Mouse (Mus musculus): ENCODE data around the gene Slc50a1. TPM values are rescaled to one million over a fixed set of nuclear protein-coding genes. Genes with fewer than 3 reads are reported as not detected.

Slc50a1 gene
- polyA plus RNA-seq (2014; fragmentation: Illumina TruSeq; extraction: RNeasy Lipid Tissue Mini Kit (QIAGEN cat#74804); ENCODE audit: low read depth, low replicate concordance), result 1.1 TPM

GRCm38 (mm10) chr3:89270051-89270755 lies at the start of gene Slc50a1:
Slc50a1 (minus strand) TSS chr3:89270570.

GRCm38 (mm10) chr3:89280606-89281511 lies 10.5 kb upstream of the Slc50a1 start, which contains the start of gene Efna1:
Efna1 (minus strand) TSS chr3:89281142.

DNA sequence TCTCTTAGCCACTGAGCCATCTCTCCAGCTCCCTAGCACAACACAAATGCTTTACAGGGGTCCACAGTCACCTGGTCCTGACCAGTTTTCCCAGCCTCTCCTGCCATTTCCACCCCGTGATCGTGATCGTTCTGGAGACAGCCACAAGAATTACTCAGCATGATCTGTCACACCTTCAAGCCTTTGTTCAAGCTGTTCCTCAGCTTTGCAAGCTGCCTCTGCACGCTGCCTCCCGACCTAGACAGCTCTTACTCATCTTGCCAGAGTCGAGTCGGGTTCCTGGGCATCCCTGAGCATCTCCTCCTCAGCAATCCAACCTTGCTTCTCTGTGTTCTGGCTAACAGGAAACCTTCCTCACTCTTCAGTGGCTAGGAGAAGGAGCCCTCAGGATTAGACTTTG lies 11.3 kb downstream of the Slc50a1 start, which contains the start of gene Dpm3:
Gene Dpm3 (plus strand): TSS at position 283 of the 400 bp plus-strand sequence.

GRCm38 (mm10) chr3:89246261-89247100 lies 23.9 kb downstream of the Slc50a1 start, which contains the start of gene Trim46:
Trim46 (minus strand) TSS chr3:89246309.

GRCm38 (mm10) chr3:89245688-89246171 lies 24.6 kb downstream of the Slc50a1 start, which contains the start of gene Krtcap2:
Krtcap2 (plus strand) TSS chr3:89245966.

DNA sequence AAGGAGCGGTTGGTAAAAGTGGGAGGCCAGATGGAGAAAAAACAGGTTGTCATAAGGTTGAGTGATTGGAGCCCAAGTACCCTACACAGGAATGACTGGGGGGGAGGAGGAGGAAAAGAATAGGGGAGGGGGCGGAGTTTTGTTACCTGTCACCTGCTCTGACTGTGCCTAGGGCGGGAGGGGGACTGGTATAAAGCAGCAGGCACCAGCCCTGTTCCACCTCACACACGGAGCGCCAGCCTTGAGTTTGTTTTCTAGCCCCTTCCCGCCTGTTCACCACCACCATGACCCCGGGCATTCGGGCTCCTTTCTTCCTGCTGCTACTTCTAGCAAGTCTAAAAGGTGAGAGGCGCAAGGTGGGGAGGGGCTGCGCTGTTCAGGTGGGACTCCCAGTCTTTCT lies 41.5 kb downstream of the Slc50a1 start, which contains the start of gene Muc1:
Gene Muc1 (plus strand): TSS at position 222 of the 400 bp plus-strand sequence.

DNA sequence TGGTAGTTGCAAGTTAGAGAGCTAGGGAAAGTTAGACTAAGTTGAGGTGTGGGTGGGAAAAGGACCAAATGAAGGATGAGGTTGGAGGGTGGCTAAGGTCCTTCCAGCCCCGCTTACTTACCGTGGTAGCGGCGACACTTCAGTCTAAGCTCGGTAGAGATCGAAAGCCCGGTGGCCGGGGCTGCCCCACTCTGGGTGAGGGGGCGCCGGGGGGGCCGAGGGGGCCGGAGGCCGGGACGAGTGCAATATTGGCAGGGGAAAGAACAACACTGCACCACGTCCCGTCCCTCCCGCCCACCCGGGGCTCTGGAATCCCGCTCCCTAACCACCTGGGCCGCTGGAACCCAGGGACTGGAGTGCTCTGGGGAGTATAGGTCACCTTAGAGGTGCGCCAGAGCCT lies 43.5 kb downstream of the Slc50a1 start, which contains the start of gene Mtx1:
Gene Mtx1 (minus strand): TSS at position 189 of the 400 bp plus-strand sequence.

Other genes starting within 250 kb of the Slc50a1 start
- 0.76 TPM for gene Rusc1, start 177.3 kb downstream of the Slc50a1 start, polyA plus RNA-seq (2014; fragmentation: Illumina TruSeq; extraction: RNeasy Lipid Tissue Mini Kit (QIAGEN cat#74804); ENCODE audit: low read depth, low replicate concordance)
- gene Gm43738, start 169.5 kb downstream of the Slc50a1 start, polyA plus RNA-seq (2014; fragmentation: Illumina TruSeq; extraction: RNeasy Lipid Tissue Mini Kit (QIAGEN cat#74804); ENCODE audit: low read depth, low replicate concordance), result not detected
- gene Fdps, start 168.6 kb downstream of the Slc50a1 start, polyA plus RNA-seq (2014; fragmentation: Illumina TruSeq; extraction: RNeasy Lipid Tissue Mini Kit (QIAGEN cat#74804); ENCODE audit: low read depth, low replicate concordance), result 22.2 TPM
- not detected for gene Pklr, start 134.4 kb downstream of the Slc50a1 start, polyA plus RNA-seq (2014; fragmentation: Illumina TruSeq; extraction: RNeasy Lipid Tissue Mini Kit (QIAGEN cat#74804); ENCODE audit: low read depth, low replicate concordance)
- gene Hcn3, start 110.4 kb downstream of the Slc50a1 start, polyA plus RNA-seq (2014; fragmentation: Illumina TruSeq; extraction: RNeasy Lipid Tissue Mini Kit (QIAGEN cat#74804); ENCODE audit: low read depth, low replicate concordance), result 0.08 TPM
- gene Clk2, start 105.8 kb downstream of the Slc50a1 start, polyA plus RNA-seq (2014; fragmentation: Illumina TruSeq; extraction: RNeasy Lipid Tissue Mini Kit (QIAGEN cat#74804); ENCODE audit: low read depth, low replicate concordance), result 13.5 TPM
- gene Scamp3, start 93.1 kb downstream of the Slc50a1 start, polyA plus RNA-seq (2014; fragmentation: Illumina TruSeq; extraction: RNeasy Lipid Tissue Mini Kit (QIAGEN cat#74804); ENCODE audit: low read depth, low replicate concordance), result 8.3 TPM
- not detected for gene Fam189b, start 87.4 kb downstream of the Slc50a1 start, polyA plus RNA-seq (2014; fragmentation: Illumina TruSeq; extraction: RNeasy Lipid Tissue Mini Kit (QIAGEN cat#74804); ENCODE audit: low read depth, low replicate concordance)
- 4.8 TPM for gene Gba, start 67.6 kb downstream of the Slc50a1 start, polyA plus RNA-seq (2014; fragmentation: Illumina TruSeq; extraction: RNeasy Lipid Tissue Mini Kit (QIAGEN cat#74804); ENCODE audit: low read depth, low replicate concordance)
- gene Thbs3, start 55.4 kb downstream of the Slc50a1 start, polyA plus RNA-seq (2014; fragmentation: Illumina TruSeq; extraction: RNeasy Lipid Tissue Mini Kit (QIAGEN cat#74804); ENCODE audit: low read depth, low replicate concordance), result 3.4 TPM
- 187 TPM for gene Mtx1, start 43.5 kb downstream of the Slc50a1 start, polyA plus RNA-seq (2014; fragmentation: Illumina TruSeq; extraction: RNeasy Lipid Tissue Mini Kit (QIAGEN cat#74804); ENCODE audit: low read depth, low replicate concordance)
- 11.6 TPM for gene Muc1, start 41.5 kb downstream of the Slc50a1 start, polyA plus RNA-seq (2014; fragmentation: Illumina TruSeq; extraction: RNeasy Lipid Tissue Mini Kit (QIAGEN cat#74804); ENCODE audit: low read depth, low replicate concordance)
- gene Krtcap2, start 24.6 kb downstream of the Slc50a1 start, polyA plus RNA-seq (2014; fragmentation: Illumina TruSeq; extraction: RNeasy Lipid Tissue Mini Kit (QIAGEN cat#74804); ENCODE audit: low read depth, low replicate concordance), result 13.6 TPM
- gene Trim46, start 24.3 kb downstream of the Slc50a1 start, polyA plus RNA-seq (2014; fragmentation: Illumina TruSeq; extraction: RNeasy Lipid Tissue Mini Kit (QIAGEN cat#74804); ENCODE audit: low read depth, low replicate concordance), result 0.98 TPM
- not detected for gene Dpm3, start 11.2 kb downstream of the Slc50a1 start, polyA plus RNA-seq (2014; fragmentation: Illumina TruSeq; extraction: RNeasy Lipid Tissue Mini Kit (QIAGEN cat#74804); ENCODE audit: low read depth, low replicate concordance)
- not detected for gene Efna1, start 10.6 kb upstream of the Slc50a1 start, polyA plus RNA-seq (2014; fragmentation: Illumina TruSeq; extraction: RNeasy Lipid Tissue Mini Kit (QIAGEN cat#74804); ENCODE audit: low read depth, low replicate concordance)
- gene Efna3, start 52.4 kb upstream of the Slc50a1 start, polyA plus RNA-seq (2014; fragmentation: Illumina TruSeq; extraction: RNeasy Lipid Tissue Mini Kit (QIAGEN cat#74804); ENCODE audit: low read depth, low replicate concordance), result 0.11 TPM
- not detected for gene Efna4, start 67.5 kb upstream of the Slc50a1 start, polyA plus RNA-seq (2014; fragmentation: Illumina TruSeq; extraction: RNeasy Lipid Tissue Mini Kit (QIAGEN cat#74804); ENCODE audit: low read depth, low replicate concordance)
- 3.3 TPM for gene Adam15, start 79.4 kb upstream of the Slc50a1 start, polyA plus RNA-seq (2014; fragmentation: Illumina TruSeq; extraction: RNeasy Lipid Tissue Mini Kit (QIAGEN cat#74804); ENCODE audit: low read depth, low replicate concordance)
- gene Dcst2, start 91.4 kb upstream of the Slc50a1 start, polyA plus RNA-seq (2014; fragmentation: Illumina TruSeq; extraction: RNeasy Lipid Tissue Mini Kit (QIAGEN cat#74804); ENCODE audit: low read depth, low replicate concordance), result 6.5 TPM
- 25.0 TPM for gene Dcst1, start 94.7 kb upstream of the Slc50a1 start, polyA plus RNA-seq (2014; fragmentation: Illumina TruSeq; extraction: RNeasy Lipid Tissue Mini Kit (QIAGEN cat#74804); ENCODE audit: low read depth, low replicate concordance)
- 0.24 TPM for gene Zbtb7b, start 124.2 kb upstream of the Slc50a1 start, polyA plus RNA-seq (2014; fragmentation: Illumina TruSeq; extraction: RNeasy Lipid Tissue Mini Kit (QIAGEN cat#74804); ENCODE audit: low read depth, low replicate concordance)
- 0.34 TPM for gene Lenep, start 132.2 kb upstream of the Slc50a1 start, polyA plus RNA-seq (2014; fragmentation: Illumina TruSeq; extraction: RNeasy Lipid Tissue Mini Kit (QIAGEN cat#74804); ENCODE audit: low read depth, low replicate concordance)
- 1.8 TPM for gene Flad1, start 141.3 kb upstream of the Slc50a1 start, polyA plus RNA-seq (2014; fragmentation: Illumina TruSeq; extraction: RNeasy Lipid Tissue Mini Kit (QIAGEN cat#74804); ENCODE audit: low read depth, low replicate concordance)
- 4.7 TPM for gene Cks1b, start 147.8 kb upstream of the Slc50a1 start, polyA plus RNA-seq (2014; fragmentation: Illumina TruSeq; extraction: RNeasy Lipid Tissue Mini Kit (QIAGEN cat#74804); ENCODE audit: low read depth, low replicate concordance)
- 6.5 TPM for gene Shc1, start 147.9 kb upstream of the Slc50a1 start, polyA plus RNA-seq (2014; fragmentation: Illumina TruSeq; extraction: RNeasy Lipid Tissue Mini Kit (QIAGEN cat#74804); ENCODE audit: low read depth, low replicate concordance)
- 5.7 TPM for gene Pygo2, start 159.6 kb upstream of the Slc50a1 start, polyA plus RNA-seq (2014; fragmentation: Illumina TruSeq; extraction: RNeasy Lipid Tissue Mini Kit (QIAGEN cat#74804); ENCODE audit: low read depth, low replicate concordance)
- 2.1 TPM for gene Pbxip1, start 166.1 kb upstream of the Slc50a1 start, polyA plus RNA-seq (2014; fragmentation: Illumina TruSeq; extraction: RNeasy Lipid Tissue Mini Kit (QIAGEN cat#74804); ENCODE audit: low read depth, low replicate concordance)
- 1.1 TPM for gene Pmvk, start 184.0 kb upstream of the Slc50a1 start, polyA plus RNA-seq (2014; fragmentation: Illumina TruSeq; extraction: RNeasy Lipid Tissue Mini Kit (QIAGEN cat#74804); ENCODE audit: low read depth, low replicate concordance)
- gene Kcnn3, start 249.6 kb upstream of the Slc50a1 start, polyA plus RNA-seq (2014; fragmentation: Illumina TruSeq; extraction: RNeasy Lipid Tissue Mini Kit (QIAGEN cat#74804); ENCODE audit: low read depth, low replicate concordance), result 0.90 TPM